Mouse (Mus musculus) E14TG2a.4 (cell line): ENCODE measurements at regions not wholly inside any gene's neighbourhood (a gene's known extent, or its start where the extent isn't known, plus 50 kb on each side); places are given as distances from the start of the nearest gene placed in this dataset.

Source experiments
- H3K27me3 ChIP-seq: 2 replicates; pipeline ENCODE4 v1.6.1; 2014; ENCODE audit warnings: low read length, control low read depth; ENCODE audit not compliant: insufficient read depth
- H3K36me3 ChIP-seq: 2 replicates; pipeline ENCODE4 v1.6.1; 2014; ENCODE audit warnings: low read length, control low read depth; ENCODE audit not compliant: insufficient read depth
- H3K4me1 ChIP-seq: replicated peaks from 2 replicates; pipeline ENCODE4 v1.6.1; 2014; ENCODE audit warnings: low read depth, low read length, control low read depth
- H3K4me3 ChIP-seq: replicated peaks from 2 replicates; pipeline ENCODE4 v1.5.1; 2014; ENCODE audit warnings: mild to moderate bottlenecking, low read length
- H3K9me3 ChIP-seq: 2 replicates; pipeline ENCODE4 v1.6.1; 2014; ENCODE audit warnings: low read length, control low read depth
- CTCF ChIP-seq: conservative IDR thresholded peaks from 2 replicates; pipeline ENCODE4 v1.5.1; 2014; ENCODE audit warnings: low read length
- NANOG ChIP-seq: IDR thresholded peaks from 2 replicates; pipeline ENCODE4 v1.6.1; 2014; ENCODE audit warnings: borderline replicate concordance, low read length, mixed read lengths
- POU5F1 ChIP-seq: IDR thresholded peaks from 2 replicates; pipeline ENCODE4 v1.6.1; 2014; ENCODE audit warnings: low read length, borderline replicate concordance

DNA sequence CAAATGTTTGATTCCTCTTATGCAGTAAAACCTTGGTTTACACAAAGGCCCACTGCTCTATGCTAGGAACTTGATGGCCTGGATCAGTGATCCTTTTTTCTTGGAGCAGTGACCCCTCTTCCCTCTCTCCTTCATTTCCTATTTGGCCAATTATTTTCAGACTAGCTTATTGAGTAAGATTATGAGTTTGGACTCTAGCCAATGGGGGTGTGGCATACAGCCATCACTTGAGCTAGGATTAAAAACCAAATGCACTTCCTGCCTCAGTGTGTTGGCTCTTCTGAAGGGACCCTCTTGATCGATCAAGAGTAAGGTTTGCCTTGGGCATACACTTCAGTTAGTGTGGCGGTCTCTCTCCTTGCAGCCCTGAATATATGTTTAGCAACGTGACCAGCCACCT is 1172.6 kb upstream of the Gulo start:
- Histone ChIP-seq H3K36me3 (no peaks in the 10 kb centered on the region), H3K9me3 (no peaks in the 10 kb centered on the region), H3K4me3 (no peak overlapping the region), H3K4me1 (peaks cover 16% of the 10 kb centered on the region), H3K27me3 (0 out of 2 replicates have a peak, but pooled peaks cover 3% of the 10 kb centered on the region)
- TF ChIP-seq POU5F1 (no peak), NANOG (no peak), CTCF (no peak)

DNA sequence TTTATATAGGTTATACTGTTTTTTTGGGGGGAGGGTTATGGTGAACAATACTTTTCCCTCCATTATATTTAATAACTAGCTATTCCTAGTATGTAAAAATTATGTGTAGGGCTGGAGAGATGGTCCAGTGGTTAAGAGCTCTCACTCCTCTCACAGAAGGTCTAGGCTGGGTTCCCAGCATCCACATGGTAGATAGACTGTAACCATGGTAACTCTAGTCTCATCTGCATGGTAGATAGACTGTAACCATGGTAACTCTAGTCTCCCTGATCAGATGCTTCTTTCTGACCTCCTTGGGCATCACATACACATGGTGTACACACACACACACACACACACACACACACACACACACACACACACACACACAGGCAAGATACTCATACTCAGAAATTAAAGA is 1170.5 kb upstream of the Gulo start:
- TF ChIP-seq NANOG (no peak), POU5F1 (no peak), CTCF (no peak)
- Histone ChIP-seq H3K4me3 (no peak overlapping the region), H3K36me3 (no peaks in the 10 kb centered on the region), H3K4me1 (peaks cover 16% of the 10 kb centered on the region), H3K27me3 (0 out of 2 replicates have a peak, but pooled peaks cover 3% of the 10 kb centered on the region), H3K9me3 (no peaks in the 10 kb centered on the region)

DNA sequence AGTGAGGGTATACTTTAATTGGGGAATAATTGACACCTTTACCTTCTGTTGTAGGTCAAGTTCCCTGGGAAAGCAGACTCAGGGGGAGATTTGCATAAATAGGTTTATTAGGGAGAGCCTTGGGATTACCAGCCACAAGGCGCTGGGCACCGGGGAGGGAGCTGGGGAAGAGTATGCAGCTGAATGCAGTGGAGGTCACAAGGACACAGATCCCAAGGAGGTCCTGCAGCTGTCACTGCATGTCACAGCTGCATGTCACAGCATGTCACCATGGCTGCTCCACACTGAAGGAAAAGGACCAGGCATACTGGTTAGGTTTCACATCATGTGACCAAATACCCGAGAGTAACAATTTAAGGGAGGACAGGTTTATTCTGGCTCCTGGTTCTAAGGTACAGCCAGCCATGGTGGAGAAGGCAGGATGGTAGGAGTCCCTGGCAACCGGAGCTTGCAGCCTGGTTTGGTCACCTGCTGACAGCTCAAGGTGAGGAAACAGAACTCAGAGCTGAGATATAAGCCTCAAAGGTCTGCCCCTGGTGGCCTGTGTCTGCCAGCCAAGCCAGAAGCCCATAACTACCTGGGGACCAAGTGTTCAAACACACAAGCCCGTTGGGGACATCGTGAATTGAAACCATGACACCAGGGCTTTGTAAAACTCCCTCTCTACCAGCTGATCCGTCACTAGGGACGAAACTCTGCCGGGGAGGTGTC is 1169.5 kb upstream of the Gulo start:
- no peaks in the 10 kb centered on the region for H3K9me3 ChIP-seq

DNA sequence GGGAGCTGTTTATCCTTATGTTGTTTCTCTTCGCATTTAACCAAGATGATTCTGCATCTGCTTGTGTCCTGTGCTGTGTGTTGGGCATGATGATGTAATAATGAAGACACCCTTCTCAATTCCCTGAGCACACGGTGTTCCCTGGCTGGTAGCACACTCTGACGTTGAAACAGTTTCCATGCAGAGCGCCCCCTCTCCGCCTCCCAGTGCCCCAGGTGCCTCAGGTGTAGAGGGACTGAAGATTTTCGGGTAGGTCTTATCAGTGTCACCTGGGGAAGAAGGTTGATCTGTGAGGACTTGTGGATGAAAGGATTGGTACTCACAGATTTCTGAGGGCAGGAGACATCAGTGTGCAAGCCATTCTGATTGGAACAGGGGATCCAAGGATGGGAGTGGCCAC is 1167.7 kb upstream of the Gulo start:
- no peak for TF ChIP-seq CTCF
- no peak for TF ChIP-seq NANOG
- TF ChIP-seq POU5F1 = no peak
- H3K4me1 ChIP-seq = no peaks in the 10 kb centered on the region
- H3K9me3 ChIP-seq = no peaks in the 10 kb centered on the region
- H3K27me3 ChIP-seq = no peaks in the 10 kb centered on the region
- no peak overlapping the region for H3K4me3 ChIP-seq
- no peaks in the 10 kb centered on the region for H3K36me3 ChIP-seq

More for the DNA sequence above, 1169.5 kb upstream of the Gulo start:
- Histone ChIP-seq H3K4me1 (0 out of 2 replicates have a peak, but pooled peaks cover 8% of the 10 kb centered on the region), H3K4me3 (no peak overlapping the region), H3K36me3 (no peaks in the 10 kb centered on the region), H3K27me3 (0 out of 2 replicates have a peak, but pooled peaks cover 2% of the 10 kb centered on the region)
- TF ChIP-seq POU5F1 = no peak
- TF ChIP-seq CTCF = no peak
- no peak for TF ChIP-seq NANOG

DNA sequence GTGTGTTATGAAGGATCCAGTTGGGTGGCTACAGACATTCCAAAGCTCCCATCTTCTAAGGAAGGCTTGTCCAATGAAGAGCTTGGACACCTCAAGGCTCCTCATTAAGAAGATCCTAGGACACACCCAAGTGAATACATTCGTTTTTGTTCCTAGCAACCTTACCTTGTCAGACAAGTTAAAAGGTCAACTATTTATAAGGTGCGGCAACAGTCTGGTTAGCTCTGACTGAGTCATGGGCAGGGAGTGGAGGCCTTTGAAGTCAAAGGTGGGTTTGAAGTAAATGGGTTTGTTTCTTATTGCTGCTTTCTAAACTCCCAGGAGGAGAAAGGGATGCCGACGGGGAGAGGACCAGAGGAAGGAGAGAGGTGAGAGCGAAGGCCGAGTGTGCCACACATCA is 1167.1 kb upstream of the Gulo start:
- Histone ChIP-seq H3K27me3 (no peaks in the 10 kb centered on the region), H3K36me3 (no peaks in the 10 kb centered on the region), H3K4me3 (no peak overlapping the region), H3K4me1 (no peaks in the 10 kb centered on the region), H3K9me3 (no peaks in the 10 kb centered on the region)
- TF ChIP-seq NANOG (no peak), CTCF (no peak), POU5F1 (no peak)

DNA sequence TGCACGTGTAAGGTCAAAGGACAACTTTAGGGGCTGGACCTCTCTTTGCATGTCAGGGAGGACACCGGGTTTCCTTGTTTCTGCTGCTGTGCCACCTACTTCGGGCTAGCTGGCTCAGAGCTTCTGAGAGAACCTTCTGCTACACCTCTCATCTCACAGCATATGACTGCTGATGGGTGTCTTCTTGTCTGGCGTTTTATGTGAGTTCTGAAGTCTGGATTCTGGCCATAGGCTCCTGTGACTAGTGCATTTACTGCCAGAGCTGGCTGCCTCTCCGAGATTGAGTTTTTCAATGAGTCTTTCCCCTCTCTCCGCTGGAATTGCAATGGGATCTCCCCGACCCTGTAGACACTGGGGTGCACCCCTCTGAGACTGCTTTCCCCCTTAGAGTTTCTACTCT is 1165.9 kb upstream of the Gulo start:
- TF ChIP-seq NANOG (no peak), CTCF (no peak), POU5F1 (no peak)
- no peaks in the 10 kb centered on the region for H3K27me3 ChIP-seq
- no peaks in the 10 kb centered on the region for H3K4me1 ChIP-seq
- no peak overlapping the region for H3K4me3 ChIP-seq
- H3K36me3 ChIP-seq = no peaks in the 10 kb centered on the region
- no peaks in the 10 kb centered on the region for H3K9me3 ChIP-seq

DNA sequence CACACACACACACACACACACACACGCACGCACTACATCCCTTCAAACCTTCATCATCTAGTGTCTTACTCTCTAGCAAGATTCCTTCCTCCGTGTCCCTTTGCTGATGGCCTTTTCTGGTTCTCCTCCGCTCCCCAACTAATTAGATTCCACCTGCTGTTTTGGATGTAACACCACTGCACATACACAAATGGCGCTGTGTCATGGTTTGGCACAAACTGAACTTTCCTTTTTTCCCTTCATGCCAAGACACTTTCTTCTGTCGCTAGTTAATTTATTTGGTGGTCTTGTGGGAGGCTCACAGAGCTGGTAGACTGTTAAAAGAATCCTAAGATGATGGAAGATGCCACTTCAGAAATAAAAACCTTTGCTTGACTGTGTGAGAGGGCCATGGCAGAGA is 1161.8 kb upstream of the Gulo start:
- Histone ChIP-seq H3K9me3 (no peaks in the 10 kb centered on the region), H3K4me3 (no peak overlapping the region), H3K27me3 (no peaks in the 10 kb centered on the region), H3K4me1 (no peaks in the 10 kb centered on the region), H3K36me3 (no peaks in the 10 kb centered on the region)
- TF ChIP-seq CTCF = no peak
- TF ChIP-seq NANOG = no peak
- no peak for TF ChIP-seq POU5F1

DNA sequence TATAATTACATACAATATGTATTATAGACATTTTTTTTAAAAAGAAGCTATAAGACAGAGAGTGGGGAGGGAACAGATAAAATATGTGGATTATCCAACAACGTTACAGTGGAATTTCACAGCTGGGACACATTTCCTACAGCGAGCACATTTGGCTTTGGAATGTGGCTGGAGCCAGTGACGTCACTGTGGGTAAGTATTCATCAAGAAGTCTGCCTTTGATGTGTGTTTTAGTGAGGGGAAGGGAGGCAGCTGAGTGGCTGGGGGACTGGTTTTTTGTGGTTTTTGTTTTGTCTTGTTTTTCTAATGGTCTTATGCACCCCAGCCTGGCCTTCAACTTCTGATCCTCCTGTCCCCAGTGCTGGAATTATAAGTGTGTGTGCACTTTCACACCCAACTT is 1161.2 kb upstream of the Gulo start:
- Histone ChIP-seq H3K4me3 (no peak overlapping the region), H3K27me3 (no peaks in the 10 kb centered on the region), H3K9me3 (no peaks in the 10 kb centered on the region), H3K36me3 (no peaks in the 10 kb centered on the region), H3K4me1 (no peaks in the 10 kb centered on the region)
- TF ChIP-seq POU5F1 (no peak), CTCF (no peak)

DNA sequence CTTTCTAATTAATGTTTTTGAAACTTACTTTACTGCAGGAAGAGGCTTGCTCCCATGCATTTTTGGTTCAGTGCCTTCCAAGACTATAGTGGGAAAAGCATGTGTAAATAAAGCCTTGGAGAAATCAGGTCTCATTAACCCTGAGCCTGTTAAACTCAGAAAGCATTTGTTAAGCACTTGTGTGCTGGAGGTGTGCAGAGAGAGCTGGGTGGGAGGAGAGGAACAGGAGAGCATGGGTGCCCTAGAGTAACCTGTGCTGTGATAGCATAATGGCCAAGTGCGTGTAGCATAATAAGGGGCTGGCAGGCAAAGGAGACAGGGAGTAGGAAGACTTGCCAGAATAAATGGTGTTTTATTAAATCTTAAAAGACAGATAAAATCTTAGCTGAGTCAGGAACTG is 1160.2 kb upstream of the Gulo start:
- Histone ChIP-seq H3K27me3 (no peaks in the 10 kb centered on the region), H3K4me3 (no peak overlapping the region), H3K4me1 (no peaks in the 10 kb centered on the region), H3K36me3 (no peaks in the 10 kb centered on the region), H3K9me3 (peaks cover 8% of the 10 kb centered on the region)
- no peak for TF ChIP-seq POU5F1
- TF ChIP-seq NANOG = no peak
- TF ChIP-seq CTCF = no peak
